Mouse (Mus musculus) bone marrow macrophage, adult 2 months (primary cell): Measurements from ENCODE around the gene Shisa3.

ENCODE experiments used
- CTCF ChIP-seq: IDR thresholded peaks from 2 replicates; pipeline ENCODE4 v1.5.1; 2012; ENCODE audit warnings: low read depth, mild to moderate bottlenecking, low read length, moderate library complexity
- POLR2A ChIP-seq: IDR thresholded peaks from 2 replicates; pipeline ENCODE4 v1.6.1; 2012; ENCODE audit warnings: mild to moderate bottlenecking, low read depth, low read length, borderline replicate concordance

DNA sequence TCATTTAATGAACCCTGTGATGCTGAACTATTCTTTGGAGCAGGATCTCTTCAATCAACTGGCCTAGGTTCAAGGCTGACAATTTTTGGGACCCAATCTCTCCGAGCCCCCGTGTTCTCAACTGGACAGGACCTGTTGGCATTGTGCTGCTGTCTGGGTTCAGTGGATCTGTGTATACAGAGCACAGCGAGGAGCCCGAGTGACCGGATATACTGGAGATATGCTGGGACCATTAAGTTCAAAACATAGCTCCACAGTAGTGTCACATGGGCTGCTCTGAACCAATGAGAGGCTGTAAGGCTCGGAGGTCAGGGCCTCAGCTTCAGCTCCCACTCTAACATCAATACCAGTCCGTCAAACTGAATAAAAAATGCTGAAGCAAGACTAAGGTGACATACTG, 21.8 kb downstream of the Shisa3 start:
- TF ChIP-seq POLR2A (no peak), CTCF (no peak)
